Mouse (Mus musculus) limb, embryonic 14.5 days (tissue): ENCODE results near the gene Cad. TPM values are rescaled to one million over a fixed set of nuclear protein-coding genes. Genes with fewer than 3 reads are reported as not detected.
"Not testable (repeated sequence)": the region's sequence is repeated elsewhere in the genome, so short reads cannot be mapped to it uniquely, and the experiment has no call there.

Source experiments
- ATAC-seq: fragments of 200-750 bp; cut with Nextera tagmentation; 2 replicates; pipeline ENCODE4 v1.8.0; 2017; ENCODE audit warnings: low read depth, moderate number of reproducible peaks, moderate TSS enrichment; ENCODE audit not compliant: low FRiP score
- DNase-seq: peaks from one replicate; pipeline ENCODE4 v3.0.0-alpha.2; 2015; ENCODE audit warnings: low spot score
- H3K27ac ChIP-seq: fragments of 300-500 bp; sonication (generic); replicated peaks from 2 replicates; pipeline ENCODE4 v1.5.1; 2014; ENCODE audit warnings: low read depth, mild to moderate bottlenecking, low read length, moderate library complexity, mixed read lengths
- H3K27me3 ChIP-seq: fragments of 300-500 bp; sonication (generic); 2 replicates; pipeline ENCODE4 v1.6.1; 2014; ENCODE audit warnings: low read length, mixed read lengths; ENCODE audit not compliant: control insufficient read depth, insufficient read depth
- H3K36me3 ChIP-seq: fragments of 300-500 bp; sonication (generic); 2 replicates; pipeline ENCODE4 v1.6.1; 2014; ENCODE audit warnings: mild to moderate bottlenecking, low read length, moderate library complexity, mixed read lengths; ENCODE audit not compliant: control insufficient read depth, insufficient read depth
- H3K4me1 ChIP-seq: fragments of 300-500 bp; sonication (generic); 2 replicates; pipeline ENCODE4 v1.6.1; 2014; ENCODE audit warnings: antibody characterized with exemption, low read length, mixed read lengths; ENCODE audit not compliant: control insufficient read depth, insufficient read depth
- H3K4me2 ChIP-seq: fragments of 300-500 bp; sonication (generic); replicated peaks from 2 replicates; pipeline ENCODE4 v1.6.1; 2014; ENCODE audit warnings: low read depth, mild to moderate bottlenecking, low read length, moderate library complexity; ENCODE audit not compliant: severe bottlenecking
- H3K4me3 ChIP-seq: fragments of 300-500 bp; sonication (generic); replicated peaks from 2 replicates; pipeline ENCODE4 v1.5.1; 2014; ENCODE audit warnings: low read length
- H3K9ac ChIP-seq: fragments of 300-500 bp; sonication (generic); 2 replicates; pipeline ENCODE4 v1.6.1; 2014; ENCODE audit warnings: mild to moderate bottlenecking, low read depth, low read length, moderate library complexity; ENCODE audit not compliant: severe bottlenecking
- H3K9me3 ChIP-seq: fragments of 300-500 bp; sonication (generic); 2 replicates; pipeline ENCODE4 v1.6.1; 2016; ENCODE audit warnings: low read length; ENCODE audit not compliant: control insufficient read depth
- POLR2A ChIP-seq: fragments of 200-500 bp; IDR thresholded peaks from 2 replicates; pipeline ENCODE4 v1.8.0; 2012; ENCODE audit warnings: inconsistent platforms, mild to moderate bottlenecking, moderate library complexity, borderline replicate concordance; ENCODE audit not compliant: insufficient read depth, insufficient read length; ENCODE audit errors: extremely low read depth
- WGBS: fragments of 180-500 bp; shearing (Covaris S2); extraction: QIAGEN DNeasy Blood & Tissue Kit; methylation state at CpG from one replicate; pipeline ENCODE4 v1.1.7; 2014; 5-methylcytosine and 5-hydroxymethylcytosine counted together
- polyA plus RNA-seq, 2 experiments: library from polyadenylated mRNA; depleted of rRNA in 1 of 2; stranded (reverse) in 1 of 2; unstranded in 1 of 2; fragments of >200 nt; fragmentation: Nextera tagmentation in 1 of 2; extraction: Ambion mirVana in 1 of 2; gene quantifications; 2 replicates each; pipeline versions ENCODE4 v1.2.1 to v1.2.3; 2012 to 2014

The Cad gene
- polyA plus RNA-seq, 2 experiments = 29.4 to 49.1 TPM

DNA sequence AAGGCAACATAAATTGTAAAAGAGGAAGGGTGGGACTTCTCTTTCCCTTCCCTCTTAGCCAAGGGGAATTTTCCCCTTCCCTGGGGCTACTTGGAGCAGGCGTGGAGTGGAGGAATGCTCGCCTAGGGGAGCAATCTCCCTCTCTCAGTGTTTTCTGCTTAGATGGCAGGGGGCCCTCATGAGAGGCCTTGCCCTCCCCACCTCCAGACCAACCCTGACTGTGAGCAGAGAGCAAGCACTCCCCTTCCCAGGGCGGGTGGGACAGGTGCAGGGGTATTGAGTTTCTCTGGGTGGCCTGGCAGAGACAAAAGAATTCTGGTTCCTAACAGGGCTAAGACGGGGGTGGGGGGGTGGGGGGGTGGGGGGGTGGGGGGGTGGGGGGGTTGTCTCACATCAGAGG, 31.3 kb upstream of the Cad start:
- no peak overlapping the region for H3K9ac ChIP-seq
- ATAC-seq (peak; percentile 77), DNase-seq (no peak)
- H3K36me3 ChIP-seq = no peaks in the 10 kb centered on the region
- H3K27ac ChIP-seq = no peak overlapping the region
- no peaks in the 10 kb centered on the region for H3K27me3 ChIP-seq
- H3K9me3 ChIP-seq = no peaks in the 10 kb centered on the region
- no peak for TF ChIP-seq POLR2A
- H3K4me1 ChIP-seq = no peaks in the 10 kb centered on the region; the same call in 1 of the 2 replicates
- WGBS = 17% methylated on average over 3 of the region's 4 CpGs
- H3K4me2 ChIP-seq = no peak overlapping the region
- no peak overlapping the region for H3K4me3 ChIP-seq

- no peaks in the 10 kb centered on the region for H3K27me3 ChIP-seq
- no peaks in the 10 kb centered on the region for H3K9me3 ChIP-seq
- no peak overlapping the region for H3K9ac ChIP-seq
- H3K4me2 ChIP-seq = no peak overlapping the region
- ATAC-seq (no peak), DNase-seq (no peak)
- no peak for TF ChIP-seq POLR2A
- H3K4me3 ChIP-seq = no peak overlapping the region
- H3K36me3 ChIP-seq = no peaks in the 10 kb centered on the region
- no peaks in the 10 kb centered on the region; the same call in 1 of the 2 replicates for H3K4me1 ChIP-seq
- H3K27ac ChIP-seq = no peak overlapping the region
These were observed 29.9 kb upstream of the Cad start for GRCm38 (mm10) chr5:31024641-31025040.

DNA sequence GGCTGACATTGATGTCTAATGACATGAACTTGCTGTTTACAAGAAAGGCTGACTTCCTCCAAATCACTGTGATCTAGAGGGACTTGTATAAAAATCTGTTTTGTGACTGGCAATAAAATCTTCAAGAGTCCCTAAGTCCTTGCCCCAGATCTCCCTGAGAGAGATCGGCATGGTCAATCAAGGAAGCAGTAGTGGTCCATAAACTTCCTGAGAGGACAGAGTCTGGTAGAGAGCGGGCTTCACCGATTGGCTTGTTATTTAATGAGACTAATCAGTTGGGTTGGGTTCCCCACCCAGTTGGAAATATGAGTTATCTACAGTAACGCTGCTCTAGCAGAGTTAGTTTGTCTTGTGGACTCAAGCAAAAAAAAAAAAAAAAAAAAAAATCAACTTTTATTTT, 23.7 kb upstream of the Cad start:
- Histone ChIP-seq H3K4me2 (no peak overlapping the region), H3K9me3 (no peaks in the 10 kb centered on the region), H3K27me3 (no peaks in the 10 kb centered on the region), H3K4me1 (no peaks in the 10 kb centered on the region), H3K9ac (no peak overlapping the region), H3K4me3 (no peak overlapping the region), H3K36me3 (no peaks in the 10 kb centered on the region), H3K27ac (no peak overlapping the region)
- TF ChIP-seq POLR2A = no peak
- ATAC-seq (no peak), DNase-seq (no peak)
- 50% methylated on average over 4 of the region's 4 CpGs for WGBS

- Histone ChIP-seq H3K4me3 (no peak overlapping the region), H3K36me3 (no peaks in the 10 kb centered on the region), H3K27me3 (no peaks in the 10 kb centered on the region), H3K4me2 (no peak overlapping the region), H3K9ac (no peak overlapping the region), H3K4me1 (no peaks in the 10 kb centered on the region), H3K9me3 (no peaks in the 10 kb centered on the region), H3K27ac (no peak overlapping the region)
- ATAC-seq = no peak
- no peak for TF ChIP-seq POLR2A
- WGBS = 89% methylated on average over 8 of the region's 8 CpGs
- no peak for DNase-seq
These were observed 23.1 kb upstream of the Cad start for GRCm38 (mm10) chr5:31031508-31031907.

DNA sequence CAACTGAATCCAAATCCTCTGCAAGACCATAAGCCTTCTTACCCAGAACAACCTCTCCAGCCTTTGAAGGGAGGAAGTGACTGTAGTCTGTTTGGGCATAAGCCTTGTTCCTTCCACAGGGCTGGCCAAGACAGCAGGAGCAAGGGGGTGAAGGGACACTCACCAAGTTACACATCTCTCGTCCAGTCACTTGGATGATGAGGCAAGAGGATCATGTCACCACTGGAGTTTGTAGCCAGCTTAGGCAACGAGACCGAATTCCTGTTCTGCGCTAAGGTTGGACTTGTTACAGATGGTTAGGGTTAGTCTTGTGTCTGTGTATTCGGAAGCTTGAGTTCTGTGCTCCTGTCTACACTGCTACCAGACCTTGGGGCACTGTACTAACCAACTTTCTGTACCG, 19.9 kb upstream of the Cad start:
- H3K4me3 ChIP-seq = no peak overlapping the region
- H3K27me3 ChIP-seq = no peaks in the 10 kb centered on the region
- TF ChIP-seq POLR2A = no peak
- H3K9ac ChIP-seq = no peak overlapping the region
- H3K9me3 ChIP-seq = no peaks in the 10 kb centered on the region
- H3K4me2 ChIP-seq = no peak overlapping the region
- WGBS = 85% methylated on average over 6 of the region's 6 CpGs
- no peaks in the 10 kb centered on the region for H3K4me1 ChIP-seq
- DNase-seq = no peak
- no peak for ATAC-seq
- no peak overlapping the region for H3K27ac ChIP-seq
- H3K36me3 ChIP-seq = no peaks in the 10 kb centered on the region; the same call in none of the 2 replicates

GRCm38 (mm10) chr5:31036556-31036955, 18.0 kb upstream of the Cad start:
- not testable (repeated sequence) for H3K36me3 ChIP-seq, DNase-seq, H3K4me1 ChIP-seq, H3K27me3 ChIP-seq, H3K4me2 ChIP-seq, ATAC-seq, H3K27ac ChIP-seq, H3K9ac ChIP-seq, H3K4me3 ChIP-seq, H3K9me3 ChIP-seq
- 88% methylated on average over 11 of the region's 11 CpGs for WGBS
